Mouse (Mus musculus) midbrain, embryonic 15.5 days (tissue): ENCODE data around the gene Gga1. TPM values are rescaled to one million over a fixed set of nuclear protein-coding genes. Genes with fewer than 3 reads are reported as not detected.

Experiments
- ATAC-seq: fragments of 200-750 bp; cut with Nextera tagmentation; replicated peaks from 2 replicates; pipeline ENCODE4 v1.8.0; 2017; ENCODE audit warnings: moderate TSS enrichment
- H3K27ac ChIP-seq: fragments of 300-500 bp; sonication (generic); 2 replicates; pipeline ENCODE4 v1.5.1; 2015; ENCODE audit warnings: mild to moderate bottlenecking, inconsistent platforms
- H3K27me3 ChIP-seq: fragments of 300-500 bp; sonication (generic); replicated peaks from 2 replicates; pipeline ENCODE4 v1.6.1; 2015; ENCODE audit warnings: inconsistent platforms
- H3K36me3 ChIP-seq: fragments of 300-500 bp; sonication (generic); replicated peaks from 2 replicates; pipeline ENCODE4 v1.6.1; 2015; ENCODE audit warnings: inconsistent platforms
- H3K4me1 ChIP-seq: fragments of 300-500 bp; sonication (generic); 2 replicates; pipeline ENCODE4 v1.6.1; 2015; ENCODE audit warnings: inconsistent platforms
- H3K4me2 ChIP-seq: fragments of 300-500 bp; sonication (generic); 2 replicates; pipeline ENCODE4 v1.6.1; 2015; ENCODE audit warnings: inconsistent platforms, mild to moderate bottlenecking, moderate library complexity
- H3K4me3 ChIP-seq: fragments of 300-500 bp; sonication (generic); 2 replicates; pipeline ENCODE4 v1.5.1; 2015; ENCODE audit warnings: mild to moderate bottlenecking, inconsistent platforms
- H3K9ac ChIP-seq: fragments of 300-500 bp; sonication (generic); 2 replicates; pipeline ENCODE4 v1.6.1; 2015; ENCODE audit warnings: mild to moderate bottlenecking, inconsistent platforms
- H3K9me3 ChIP-seq: fragments of 300-500 bp; sonication (generic); 2 replicates; pipeline ENCODE4 v1.6.1; 2016; ENCODE audit warnings: inconsistent platforms
- WGBS: fragments of 180-500 bp; shearing (Covaris S2); methylation state at CpG from one replicate; pipeline ENCODE4 v1.1.7; 2015; ENCODE audit warnings: mixed read lengths; 5-methylcytosine and 5-hydroxymethylcytosine counted together
- polyA plus RNA-seq: library from polyadenylated mRNA; unstranded; fragments of >200 nt; fragmentation: Nextera tagmentation; extraction: Ambion mirVana; gene quantifications from 2 replicates; pipeline ENCODE4 v1.2.1, GENCODE M21; 2015

Gga1 gene
- polyA plus RNA-seq, 1 experiment from 2014 or later: 50.8 TPM

GRCm38 (mm10) chr15:78892440-78892839 lies 15.4 kb downstream of the Gga1 start:
- Histone ChIP-seq H3K4me1 (no peaks in the 10 kb centered on the region), H3K27ac (no peak overlapping the region), H3K9ac (no peak overlapping the region), H3K4me2 (no peak overlapping the region), H3K27me3 (no peaks in the 10 kb centered on the region), H3K36me3 (peaks cover 12% of the 10 kb centered on the region), H3K4me3 (no peak overlapping the region), H3K9me3 (no peaks in the 10 kb centered on the region)
- 72% methylated on average over 7 of the region's 7 CpGs for WGBS
- ATAC-seq: no peak

- Histone ChIP-seq H3K36me3 (peaks cover 10% of the 10 kb centered on the region), H3K4me3 (no peak overlapping the region), H3K9me3 (no peaks in the 10 kb centered on the region), H3K27ac (no peak overlapping the region), H3K27me3 (peaks cover 14% of the 10 kb centered on the region), H3K4me2 (no peak overlapping the region), H3K4me1 (peaks cover 7% of the 10 kb centered on the region), H3K9ac (no peak overlapping the region)
- ATAC-seq: no peak
- WGBS: 64% methylated on average over 13 of the region's 13 CpGs
Observed at GRCm38 (mm10) chr15:78894726-78895125, 17.7 kb downstream of the Gga1 start.

- H3K27me3 ChIP-seq: peaks cover 24% of the 10 kb centered on the region
- no peak for ATAC-seq
- H3K9me3 ChIP-seq: no peaks in the 10 kb centered on the region
- 78% methylated on average over 2 of the region's 2 CpGs for WGBS
- H3K4me1 ChIP-seq: peaks cover 17% of the 10 kb centered on the region
- H3K27ac ChIP-seq: no peak overlapping the region
- H3K4me3 ChIP-seq: no peak overlapping the region
- H3K4me2 ChIP-seq: no peak overlapping the region
- peaks cover 7% of the 10 kb centered on the region for H3K36me3 ChIP-seq
- H3K9ac ChIP-seq: no peak overlapping the region
Observed at GRCm38 (mm10) chr15:78895741-78896140, 18.8 kb downstream of the Gga1 start.

- Histone ChIP-seq H3K27me3 (peaks cover 28% of the 10 kb centered on the region), H3K9ac (no peak overlapping the region)
- ATAC-seq: no peak
Observed at GRCm38 (mm10) chr15:78896149-78896548, 19.2 kb downstream of the Gga1 start.

DNA sequence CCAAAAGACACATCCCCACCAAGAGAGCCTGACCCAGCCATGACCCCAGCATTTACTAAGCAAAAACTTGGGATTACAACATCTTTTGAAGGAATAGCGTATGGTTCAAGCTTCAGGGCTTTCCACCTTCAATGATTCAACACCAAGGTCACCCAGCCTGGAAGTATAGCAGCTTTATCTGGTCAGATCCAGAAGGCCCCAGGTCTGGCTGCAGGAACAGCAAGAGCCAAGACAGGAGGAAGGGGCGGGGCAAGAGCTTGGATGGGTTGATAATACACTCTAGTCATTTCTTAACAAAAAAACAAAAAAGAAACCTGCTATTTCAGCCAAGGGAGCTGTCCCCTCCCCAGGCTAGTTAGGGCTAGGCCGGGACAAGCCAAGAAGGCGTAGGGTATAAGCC lies 20.5 kb downstream of the Gga1 start:
- Histone ChIP-seq H3K4me1 (peaks cover 18% of the 10 kb centered on the region), H3K27ac (no peak overlapping the region), H3K9ac (no peak overlapping the region), H3K27me3 (peaks cover 28% of the 10 kb centered on the region), H3K4me3 (no peak overlapping the region), H3K36me3 (0 out of 2 replicates have a peak, but pooled peaks cover 1% of the 10 kb centered on the region), H3K4me2 (no peak overlapping the region), H3K9me3 (no peaks in the 10 kb centered on the region)
- WGBS: 89% methylated on average over 4 of the region's 4 CpGs
- ATAC-seq: no peak

More at GRCm38 (mm10) chr15:78896149-78896548, 19.2 kb downstream of the Gga1 start:
- 80% methylated on average over 3 of the region's 3 CpGs for WGBS
- Histone ChIP-seq H3K4me1 (peaks cover 18% of the 10 kb centered on the region), H3K9me3 (no peaks in the 10 kb centered on the region), H3K4me3 (no peak overlapping the region), H3K4me2 (no peak overlapping the region), H3K27ac (no peak overlapping the region), H3K36me3 (peaks cover 7% of the 10 kb centered on the region)

- Histone ChIP-seq H3K27ac (no peak overlapping the region), H3K9me3 (no peaks in the 10 kb centered on the region), H3K9ac (no peak overlapping the region), H3K4me3 (no peak overlapping the region), H3K27me3 (peaks cover 28% of the 10 kb centered on the region), H3K4me2 (no peak overlapping the region), H3K4me1 (peaks cover 18% of the 10 kb centered on the region), H3K36me3 (no peaks in the 10 kb centered on the region)
- ATAC-seq: no peak
- 54% methylated on average over 6 of the region's 6 CpGs for WGBS
Observed at GRCm38 (mm10) chr15:78898507-78899001, 21.6 kb downstream of the Gga1 start.

DNA sequence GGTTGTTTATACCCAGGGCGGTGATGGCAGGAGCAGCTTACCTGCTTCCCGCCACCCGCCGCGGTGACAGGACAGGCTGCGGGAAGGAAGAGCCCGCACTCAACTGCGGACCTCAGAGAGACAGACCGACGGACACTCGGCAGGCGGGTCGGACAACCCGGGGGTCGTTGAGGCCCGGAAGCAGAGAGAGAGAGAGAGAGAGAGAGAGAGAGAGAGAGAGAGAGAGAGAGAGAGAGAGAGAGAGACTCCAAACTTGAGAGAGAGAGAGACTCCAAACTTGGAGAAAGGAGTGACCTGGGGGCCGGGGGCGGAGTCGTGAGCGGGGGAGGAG lies 22.4 kb downstream of the Gga1 start, which contains the start of gene Gm49510:
Gene Gm49510 (plus strand): TSS at position 259 of the 331 bp plus-strand sequence.
- no peak for ATAC-seq
- WGBS: 2% methylated on average over 20 of the region's 20 CpGs

DNA sequence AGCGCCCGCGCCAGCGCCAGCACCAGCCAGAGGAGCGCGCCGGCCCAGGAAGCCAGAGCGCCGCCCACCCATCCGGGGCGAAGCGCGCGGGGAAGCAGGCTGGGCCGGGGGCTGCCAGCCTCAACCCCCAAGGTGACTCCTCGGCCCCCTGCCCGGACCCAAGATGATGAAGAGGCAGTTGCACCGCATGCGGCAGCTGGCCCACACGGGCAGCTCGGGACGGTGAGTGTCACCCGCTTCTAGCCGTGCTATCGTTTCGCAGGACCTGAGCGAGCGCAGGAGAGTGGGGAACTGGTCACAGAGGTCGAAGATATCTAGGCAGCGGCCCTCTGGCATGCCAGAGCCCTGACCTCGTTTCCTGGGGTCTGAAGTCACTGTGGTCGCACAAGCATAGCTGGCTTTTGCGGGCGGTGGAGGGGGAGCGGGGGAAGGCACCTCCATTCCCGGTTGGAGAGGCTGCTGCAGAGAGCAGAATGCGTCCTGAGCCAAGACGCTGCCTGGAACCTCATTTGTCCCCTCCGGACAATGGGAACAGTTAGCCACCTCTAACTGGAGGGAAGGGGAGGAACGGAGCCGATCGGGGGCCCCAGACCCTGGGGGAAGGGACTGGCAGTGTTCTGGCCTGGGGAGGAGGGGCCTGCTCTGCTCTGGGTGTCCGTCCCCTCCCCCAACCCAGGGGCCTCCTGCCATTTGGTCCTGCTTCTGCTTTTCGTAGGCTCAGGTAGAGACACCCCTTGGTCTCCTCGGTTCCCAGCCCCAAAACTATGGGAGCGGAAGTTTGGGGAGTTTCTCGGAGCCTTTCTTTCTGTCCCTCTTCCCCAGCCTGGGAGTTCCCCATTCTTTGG lies 23.0 kb downstream of the Gga1 start, which contains the start of gene Sh3bp1:
Gene Sh3bp1 (plus strand): TSS at position 29 of the 845 bp plus-strand sequence.
- H3K4me3 ChIP-seq: peak within 1 kb of the TSS; percentile 49
- H3K9me3 ChIP-seq: no peaks in the 10 kb centered on the region
- H3K9ac ChIP-seq: peak within 1 kb of the TSS; percentile 58
- no peak; the same call in 1 of the 2 replicates for ATAC-seq
- H3K27me3 ChIP-seq: peaks cover 28% of the 10 kb centered on the region
- peak within 1 kb of the TSS; percentile 97 for H3K4me2 ChIP-seq
- WGBS: 2% methylated on average over 47 of the region's 47 CpGs
- peaks cover 18% of the 10 kb centered on the region for H3K4me1 ChIP-seq
- no peak within 1 kb of the TSS for H3K27ac ChIP-seq
- H3K36me3 ChIP-seq: no peaks in the 10 kb centered on the region

More for the DNA sequence above, 22.4 kb downstream of the Gga1 start, which contains the start of gene Gm49510:
- Histone ChIP-seq H3K9ac (peak within 1 kb of the TSS; percentile 58), H3K36me3 (no peaks in the 10 kb centered on the region), H3K27me3 (peaks cover 28% of the 10 kb centered on the region), H3K27ac (no peak within 1 kb of the TSS), H3K4me2 (peak within 1 kb of the TSS; percentile 97), H3K9me3 (no peaks in the 10 kb centered on the region), H3K4me3 (peak within 1 kb of the TSS; percentile 49), H3K4me1 (peaks cover 18% of the 10 kb centered on the region)

DNA sequence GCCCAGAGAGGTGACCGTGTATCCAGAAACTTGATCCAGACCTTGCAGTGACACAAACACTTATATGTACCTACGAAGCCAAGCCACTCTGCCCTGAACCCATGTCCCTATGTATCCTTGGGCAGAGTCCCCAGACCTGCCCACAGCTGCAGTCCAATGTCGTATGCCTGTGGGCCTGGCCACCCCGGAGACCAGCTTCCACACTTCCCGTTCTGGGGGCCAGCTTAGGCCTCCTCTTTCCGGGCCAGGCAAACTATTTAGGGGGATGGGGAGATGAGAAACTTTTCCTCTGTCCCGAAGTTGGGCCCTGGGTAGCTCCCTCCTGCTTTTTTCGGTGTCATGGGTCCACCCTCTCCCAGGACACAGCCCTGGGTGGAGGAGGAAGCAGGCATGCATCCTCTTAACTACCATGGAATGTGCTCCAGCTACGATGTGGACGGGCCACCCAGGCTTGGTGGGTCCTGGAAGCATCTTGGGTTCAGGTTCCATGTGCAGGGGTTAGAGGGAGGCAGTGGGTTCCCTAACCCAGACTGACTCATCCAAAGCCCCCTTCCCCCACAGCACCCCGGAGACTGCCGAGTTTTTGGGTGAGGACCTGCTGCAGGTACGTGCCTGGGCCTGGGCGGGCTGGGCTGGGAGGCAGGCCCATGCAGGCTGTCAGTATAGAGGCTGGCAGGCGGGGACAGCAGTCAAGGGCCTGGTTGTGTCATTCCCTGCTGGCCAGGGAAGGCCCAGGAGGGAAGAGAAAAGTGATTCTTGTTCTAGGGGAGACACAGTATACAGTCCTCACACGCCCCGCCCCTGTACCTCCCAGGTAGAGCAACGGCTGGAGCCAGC lies 23.8 kb downstream of the Gga1 start:
- WGBS: 27% methylated on average over 18 of the region's 18 CpGs
- Histone ChIP-seq H3K9ac (no peak overlapping the region; the same call in 1 of the 2 replicates), H3K27me3 (peaks cover 28% of the 10 kb centered on the region), H3K4me1 (peaks cover 18% of the 10 kb centered on the region), H3K4me2 (peak overlapping the region; percentile 97), H3K4me3 (peak overlapping the region; percentile 49; the same call in 1 of the 2 replicates), H3K36me3 (no peaks in the 10 kb centered on the region), H3K9me3 (no peaks in the 10 kb centered on the region), H3K27ac (no peak overlapping the region)
- no peak for ATAC-seq

DNA sequence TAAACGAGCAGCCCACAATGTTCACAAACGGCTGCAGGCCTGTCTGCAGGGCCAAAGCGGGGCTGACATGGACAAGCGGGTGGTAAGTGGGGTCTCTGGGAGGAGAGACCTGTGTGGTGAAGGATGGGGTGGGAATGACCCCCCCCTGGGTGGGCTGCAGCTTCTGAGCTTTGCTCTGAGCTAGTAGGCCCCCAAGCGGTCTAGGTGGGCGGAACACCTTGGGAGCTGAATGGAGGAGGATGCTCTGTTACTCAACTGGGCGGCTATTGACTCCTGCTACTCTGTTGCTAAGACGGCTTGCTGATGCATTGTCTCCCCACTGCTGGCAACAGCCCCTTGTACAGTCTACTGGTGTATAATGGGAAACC lies 24.4 kb downstream of the Gga1 start:
- H3K9me3 ChIP-seq: no peaks in the 10 kb centered on the region
- H3K27ac ChIP-seq: no peak overlapping the region
- H3K36me3 ChIP-seq: no peaks in the 10 kb centered on the region
- no peak for ATAC-seq
- no peak overlapping the region for H3K4me2 ChIP-seq
- H3K4me3 ChIP-seq: no peak overlapping the region
- peaks cover 28% of the 10 kb centered on the region for H3K27me3 ChIP-seq
- 46% methylated on average over 8 of the region's 8 CpGs for WGBS
- H3K4me1 ChIP-seq: peaks cover 18% of the 10 kb centered on the region
- no peak overlapping the region for H3K9ac ChIP-seq

DNA sequence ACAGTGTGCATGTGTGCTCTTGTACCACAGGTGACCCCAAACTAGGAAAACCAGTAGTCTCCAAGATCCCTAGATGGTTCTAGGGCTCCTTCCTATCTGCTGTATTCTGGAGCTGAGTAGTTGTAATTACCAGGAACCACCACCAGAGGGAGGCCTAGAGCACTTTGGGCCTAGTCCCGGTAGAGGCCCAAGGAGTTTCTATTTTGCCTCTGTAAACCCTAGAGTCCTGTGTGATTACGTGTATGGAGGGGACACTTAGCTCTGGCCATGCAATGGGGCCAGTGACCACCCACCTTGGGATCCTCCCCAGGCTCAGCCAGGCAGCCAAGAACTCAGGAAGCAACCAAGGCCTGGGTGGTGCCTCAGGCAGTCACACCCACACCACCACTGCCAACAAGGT lies 26.3 kb downstream of the Gga1 start:
- no peak overlapping the region for H3K9ac ChIP-seq
- H3K9me3 ChIP-seq: no peaks in the 10 kb centered on the region
- no peak overlapping the region for H3K4me3 ChIP-seq
- H3K36me3 ChIP-seq: no peaks in the 10 kb centered on the region
- WGBS: 5% methylated on average over 2 of the region's 2 CpGs
- 0 out of 2 replicates have a peak, but pooled peaks have one; percentile 10 for ATAC-seq
- H3K4me1 ChIP-seq: peaks cover 18% of the 10 kb centered on the region
- no peak overlapping the region for H3K4me2 ChIP-seq
- peaks cover 27% of the 10 kb centered on the region for H3K27me3 ChIP-seq
- H3K27ac ChIP-seq: no peak overlapping the region

DNA sequence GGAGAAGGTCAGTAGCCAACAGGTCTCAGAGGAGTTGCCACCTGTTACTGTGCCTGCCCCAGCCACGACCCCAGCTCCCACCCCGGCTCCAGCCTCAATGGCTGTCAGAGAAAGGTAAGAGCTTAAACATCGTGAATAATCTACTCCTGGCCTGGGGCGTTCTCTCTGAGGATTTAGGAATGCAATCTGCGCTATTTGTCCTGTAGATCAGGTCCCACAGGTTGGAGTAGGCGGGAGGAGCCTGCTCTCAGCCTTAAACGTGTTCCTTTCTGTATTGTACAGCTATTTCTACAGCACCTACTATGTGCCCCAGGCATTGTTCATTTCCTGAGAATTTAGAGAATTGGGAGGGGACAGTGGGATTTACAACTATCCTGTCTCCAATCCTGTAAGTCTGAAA lies 31.4 kb downstream of the Gga1 start:
- Histone ChIP-seq H3K4me3 (no peak overlapping the region), H3K4me1 (peaks cover 8% of the 10 kb centered on the region), H3K4me2 (no peak overlapping the region), H3K27me3 (no peaks in the 10 kb centered on the region), H3K27ac (no peak overlapping the region), H3K9ac (no peak overlapping the region), H3K9me3 (no peaks in the 10 kb centered on the region), H3K36me3 (no peaks in the 10 kb centered on the region)
- 89% methylated on average over 7 of the region's 7 CpGs for WGBS
- ATAC-seq: no peak
